Mouse (Mus musculus) intestine, embryonic 15.5 days (tissue): Measurements from ENCODE around the gene Myo1b. TPM values are rescaled to one million over a fixed set of nuclear protein-coding genes. Genes with fewer than 3 reads are reported as not detected.
A peak's percentile ranks its signal among the peaks of the same experiment; 100 is the strongest.

Source experiments
- ATAC-seq: fragments of 200-750 bp; cut with Nextera tagmentation; 2 replicates; pipeline ENCODE4 v1.8.0; 2017; ENCODE audit warnings: moderate TSS enrichment, moderate library complexity
- H3K27ac ChIP-seq: fragments of 300-500 bp; sonication (generic); 2 replicates; pipeline ENCODE4 v1.5.1; 2015; ENCODE audit warnings: mild to moderate bottlenecking, inconsistent platforms
- H3K27me3 ChIP-seq: fragments of 300-500 bp; sonication (generic); replicated peaks from 2 replicates; pipeline ENCODE4 v1.6.1; 2015; ENCODE audit warnings: inconsistent platforms
- H3K36me3 ChIP-seq: fragments of 300-500 bp; sonication (generic); 2 replicates; pipeline ENCODE4 v1.6.1; 2015; ENCODE audit warnings: inconsistent platforms
- H3K4me1 ChIP-seq: fragments of 300-500 bp; sonication (generic); replicated peaks from 2 replicates; pipeline ENCODE4 v1.6.1; 2015; ENCODE audit warnings: inconsistent platforms
- H3K4me2 ChIP-seq: fragments of 300-500 bp; sonication (generic); replicated peaks from 2 replicates; pipeline ENCODE4 v1.6.1; 2015; ENCODE audit warnings: mild to moderate bottlenecking, inconsistent platforms
- H3K4me3 ChIP-seq: fragments of 300-500 bp; sonication (generic); replicated peaks from 2 replicates; pipeline ENCODE4 v1.5.1; 2015; ENCODE audit warnings: inconsistent platforms
- H3K9ac ChIP-seq: fragments of 300-500 bp; sonication (generic); 2 replicates; pipeline ENCODE4 v1.6.1; 2015; ENCODE audit warnings: inconsistent platforms
- H3K9me3 ChIP-seq: fragments of 300-500 bp; sonication (generic); 2 replicates; pipeline ENCODE4 v1.6.1; 2016; ENCODE audit warnings: inconsistent platforms
- WGBS: fragments of 180-500 bp; shearing (Covaris S2); methylation state at CpG from one replicate; pipeline ENCODE4 v1.1.7; 2015; 5-methylcytosine and 5-hydroxymethylcytosine counted together
- polyA plus RNA-seq: library from polyadenylated mRNA; unstranded; fragments of >200 nt; fragmentation: Nextera tagmentation; extraction: Ambion mirVana; gene quantifications from 2 replicates; pipeline ENCODE4 v1.2.1, GENCODE M21; 2015

Gene Myo1b
- polyA plus RNA-seq, 1 experiment from 2014 or later: 54.0 TPM

GRCm38 (mm10) chr1:51893521-51894355 is 22.1 kb downstream of the Myo1b start:
- Histone ChIP-seq H3K36me3 (no peaks in the 10 kb centered on the region), H3K27me3 (no peaks in the 10 kb centered on the region), H3K4me2 (no peak overlapping the region), H3K27ac (no peak overlapping the region), H3K4me3 (no peak overlapping the region), H3K9ac (no peak overlapping the region), H3K4me1 (peaks cover 23% of the 10 kb centered on the region), H3K9me3 (no peaks in the 10 kb centered on the region)
- 55% methylated on average over 16 of the region's 16 CpGs for WGBS
- ATAC-seq: no peak

- Histone ChIP-seq H3K27me3 (no peaks in the 10 kb centered on the region), H3K4me1 (peaks cover 28% of the 10 kb centered on the region), H3K27ac (no peak overlapping the region), H3K9me3 (no peaks in the 10 kb centered on the region), H3K4me2 (no peak overlapping the region), H3K4me3 (no peak overlapping the region), H3K9ac (no peak overlapping the region), H3K36me3 (no peaks in the 10 kb centered on the region)
- 81% methylated on average over 4 of the region's 4 CpGs for WGBS
- no peak for ATAC-seq
Measured at GRCm38 (mm10) chr1:51892005-51892404, 23.9 kb downstream of the Myo1b start.

- 67% methylated on average over 9 of the region's 9 CpGs for WGBS
- Histone ChIP-seq H3K36me3 (no peaks in the 10 kb centered on the region), H3K27ac (no peak overlapping the region), H3K4me2 (no peak overlapping the region), H3K9ac (no peak overlapping the region), H3K4me1 (peaks cover 18% of the 10 kb centered on the region), H3K27me3 (no peaks in the 10 kb centered on the region), H3K9me3 (no peaks in the 10 kb centered on the region), H3K4me3 (no peak overlapping the region)
- no peak for ATAC-seq
Measured at GRCm38 (mm10) chr1:51888046-51888813, 27.6 kb downstream of the Myo1b start.

- no peaks in the 10 kb centered on the region for H3K9me3 ChIP-seq
- H3K4me1 ChIP-seq: peaks cover 12% of the 10 kb centered on the region; the same call in 1 of the 2 replicates
- ATAC-seq: peak; percentile 70
- no peaks in the 10 kb centered on the region for H3K27me3 ChIP-seq
- WGBS: 79% methylated on average over 8 of the region's 8 CpGs
- no peaks in the 10 kb centered on the region for H3K36me3 ChIP-seq
- no peak overlapping the region for H3K4me2 ChIP-seq
- H3K9ac ChIP-seq: no peak overlapping the region
- no peak overlapping the region for H3K27ac ChIP-seq
- no peak overlapping the region for H3K4me3 ChIP-seq
Measured at GRCm38 (mm10) chr1:51885356-51885983, 30.4 kb downstream of the Myo1b start.

GRCm38 (mm10) chr1:51883211-51883610 is 32.7 kb downstream of the Myo1b start:
- no peak overlapping the region for H3K4me3 ChIP-seq
- H3K9me3 ChIP-seq: no peaks in the 10 kb centered on the region
- H3K4me1 ChIP-seq: peaks cover 17% of the 10 kb centered on the region
- no peaks in the 10 kb centered on the region for H3K36me3 ChIP-seq
- no peak overlapping the region for H3K27ac ChIP-seq
- no peak overlapping the region for H3K9ac ChIP-seq
- WGBS: 97% methylated on average over 2 of the region's 2 CpGs
- H3K4me2 ChIP-seq: no peak overlapping the region
- H3K27me3 ChIP-seq: no peaks in the 10 kb centered on the region
- ATAC-seq: no peak

- H3K36me3 ChIP-seq: no peaks in the 10 kb centered on the region
- no peak for ATAC-seq
- H3K9ac ChIP-seq: no peak overlapping the region
- H3K9me3 ChIP-seq: no peaks in the 10 kb centered on the region
- WGBS: 91% methylated on average over 10 of the region's 10 CpGs
- no peak overlapping the region for H3K27ac ChIP-seq
- peaks cover 14% of the 10 kb centered on the region; the same call in 1 of the 2 replicates for H3K4me1 ChIP-seq
- H3K27me3 ChIP-seq: no peaks in the 10 kb centered on the region
- no peak overlapping the region for H3K4me3 ChIP-seq
- no peak overlapping the region for H3K4me2 ChIP-seq
Measured at GRCm38 (mm10) chr1:51882752-51883151, 33.1 kb downstream of the Myo1b start.

GRCm38 (mm10) chr1:51879927-51880814 is 35.7 kb downstream of the Myo1b start:
- H3K4me3 ChIP-seq: no peak overlapping the region
- H3K27ac ChIP-seq: no peak overlapping the region
- H3K36me3 ChIP-seq: no peaks in the 10 kb centered on the region
- WGBS: 60% methylated on average over 12 of the region's 12 CpGs
- ATAC-seq: no peak
- H3K9ac ChIP-seq: no peak overlapping the region
- H3K9me3 ChIP-seq: no peaks in the 10 kb centered on the region
- no peaks in the 10 kb centered on the region for H3K27me3 ChIP-seq
- peaks cover 11% of the 10 kb centered on the region; the same call in 1 of the 2 replicates for H3K4me1 ChIP-seq
- H3K4me2 ChIP-seq: no peak overlapping the region

- 43% methylated on average over 9 of the region's 9 CpGs for WGBS
- H3K36me3 ChIP-seq: no peaks in the 10 kb centered on the region
- peaks cover 9% of the 10 kb centered on the region; the same call in 1 of the 2 replicates for H3K4me1 ChIP-seq
- H3K4me2 ChIP-seq: no peak overlapping the region
- ATAC-seq: no peak
- H3K9me3 ChIP-seq: no peaks in the 10 kb centered on the region
- H3K27ac ChIP-seq: no peak overlapping the region
- H3K27me3 ChIP-seq: no peaks in the 10 kb centered on the region
- H3K9ac ChIP-seq: no peak overlapping the region
- H3K4me3 ChIP-seq: no peak overlapping the region
Measured at GRCm38 (mm10) chr1:51879333-51879770, 36.5 kb downstream of the Myo1b start.

- no peaks in the 10 kb centered on the region for H3K36me3 ChIP-seq
- peaks cover 9% of the 10 kb centered on the region; the same call in 1 of the 2 replicates for H3K4me1 ChIP-seq
- WGBS: 87% methylated on average over 15 of the region's 15 CpGs
- no peak for ATAC-seq
- no peaks in the 10 kb centered on the region for H3K27me3 ChIP-seq
- H3K9me3 ChIP-seq: no peaks in the 10 kb centered on the region
- H3K27ac ChIP-seq: no peak overlapping the region
- no peak overlapping the region for H3K9ac ChIP-seq
- no peak overlapping the region for H3K4me3 ChIP-seq
- H3K4me2 ChIP-seq: no peak overlapping the region
Measured at GRCm38 (mm10) chr1:51875462-51876225, 40.2 kb downstream of the Myo1b start.

GRCm38 (mm10) chr1:51872493-51873261 is 43.2 kb downstream of the Myo1b start:
- H3K9me3 ChIP-seq: no peaks in the 10 kb centered on the region
- H3K27me3 ChIP-seq: no peaks in the 10 kb centered on the region
- no peaks in the 10 kb centered on the region for H3K36me3 ChIP-seq
- no peak overlapping the region for H3K4me2 ChIP-seq
- 79% methylated on average over 7 of the region's 7 CpGs for WGBS
- ATAC-seq: no peak
- 0 out of 2 replicates have a peak, but pooled peaks cover 2% of the 10 kb centered on the region for H3K4me1 ChIP-seq
- H3K9ac ChIP-seq: no peak overlapping the region
- no peak overlapping the region for H3K4me3 ChIP-seq
- H3K27ac ChIP-seq: no peak overlapping the region
